ENCODE assay signal across 26 mouse cellular contexts in genomic region chr2:58786177-58786576, GRCm38 (mm10).
DNase-seq lines count a peak whose midpoint lies in the region; ATAC-seq and TF ChIP-seq lines count a peak whose summit lies in the region.
"Had no signal": no experiment of that assay in that cellular context is flagged by ENCODE, and none has a peak within 500 bp of the region (broad histone marks: within the 10 kb centered on the region; RNA-seq: fewer than 3 reads in every experiment).

No protein-coding gene starts in this region.

- WGBS in heart, embryonic 11.5 days (ENCODE audit: insufficient replicate concordance): 76% methylated on average over 3 of the region's 3 CpGs
- 58% methylated on average over 3 of the region's 3 CpGs for WGBS in heart, adult 2 months
- WGBS in liver, postnatal 0 days (ENCODE audit: insufficient replicate concordance): 68% methylated on average over 3 of the region's 3 CpGs

- TF ChIP-seq EP300 in heart, adult 2 months (IDR thresholded peaks at IDR 0.05; ENCODE audit: insufficient read depth, low read depth, low read length): no peak
- no peak for TF ChIP-seq EP300 in liver, postnatal 0 days (IDR thresholded peaks at IDR 0.05; ENCODE audit: low read depth)

- no peak for TF ChIP-seq CTCF in heart, adult 2 months (IDR thresholded peaks at IDR 0.05)
- TF ChIP-seq CTCF in liver, postnatal 0 days (IDR thresholded peaks at IDR 0.05; ENCODE audit: low read depth): no peak
- no peak for TF ChIP-seq CTCF in testis, adult 2 months (IDR thresholded peaks at IDR 0.05; ENCODE audit: control insufficient read depth, insufficient read depth, insufficient replicate concordance, low read depth, low read length)

- no peak overlapping the region for H3K4me3 ChIP-seq in heart, embryonic 11.5 days (ENCODE audit: low read depth, low read length)
- H3K4me3 ChIP-seq in heart, adult 2 months: no peak overlapping the region
- H3K4me3 ChIP-seq in liver, postnatal 0 days (ENCODE audit: low read depth, low read length): no peak overlapping the region
- H3K4me3 ChIP-seq in testis, adult 2 months (ENCODE audit: control insufficient read depth, low read depth, low read length): peak overlapping the region; percentile 34; the same call in 1 of the 2 replicates
- H3K4me3 ChIP-seq: embryonic facial prominence, embryonic 13.5 days; erythroblast, embryonic 14.5 days; hindbrain, embryonic 10.5 days; hindbrain, embryonic 15.5 days; kidney, embryonic 15.5 days; layer of hippocampus, adult 2 months; left cerebral cortex, adult 2 months; liver, embryonic 13.5 days; midbrain, embryonic 15.5 days; neural tube, embryonic 15.5 days had no signal

- intact Hi-C loops in heart, adult 2 months (cut with DNase I): no loop called here

- H3K9me3 ChIP-seq in heart, embryonic 11.5 days (replicated peaks; ENCODE audit: control insufficient read depth, low read length): no peaks in the 10 kb centered on the region
- H3K9me3 ChIP-seq in liver, postnatal 0 days (ENCODE audit: low read length): no peaks in the 10 kb centered on the region
- H3K9me3 ChIP-seq: embryonic facial prominence, embryonic 13.5 days; hindbrain, embryonic 10.5 days; hindbrain, embryonic 15.5 days; kidney, embryonic 15.5 days; liver, embryonic 13.5 days; midbrain, embryonic 15.5 days; neural tube, embryonic 15.5 days had no signal

- H3K9ac ChIP-seq in heart, embryonic 11.5 days (ENCODE audit: low read depth, low read length): no peak overlapping the region
- no peak overlapping the region for H3K9ac ChIP-seq in heart, adult 2 months (ENCODE audit: low read depth, low read length)
- no peak overlapping the region for H3K9ac ChIP-seq in liver, postnatal 0 days (replicated peaks)
- H3K9ac ChIP-seq: embryonic facial prominence, embryonic 13.5 days; hindbrain, embryonic 15.5 days; kidney, embryonic 15.5 days; liver, embryonic 13.5 days; midbrain, embryonic 15.5 days; neural tube, embryonic 15.5 days had no signal

- ATAC-seq in heart, embryonic 11.5 days (replicated peaks; ENCODE audit: insufficient number of reproducible peaks, low FRiP score, low TSS enrichment): no peak
- ATAC-seq in liver, postnatal 0 days: peak; percentile 4; the same call in 1 of the 2 replicates
- ATAC-seq in erythroblast, adult 5-6 weeks (replicated peaks; ENCODE audit: low FRiP score, poor library complexity, severe bottlenecking): no peak
- ATAC-seq: activated CD4-positive, CD25-positive, alpha-beta regulatory T cell, adult 4 months; inflammation-experienced regulatory T-cells, adult 6 months; midbrain, embryonic 15.5 days had no signal

- 0 out of 2 replicates have a peak, but pooled peaks cover 2% of the 10 kb centered on the region for H3K4me1 ChIP-seq in heart, embryonic 11.5 days (ENCODE audit: control insufficient read depth, insufficient read depth, low read length)
- no peaks in the 10 kb centered on the region for H3K4me1 ChIP-seq in heart, adult 2 months (ENCODE audit: control insufficient read depth, insufficient read depth, low read length)
- H3K4me1 ChIP-seq in liver, postnatal 0 days (ENCODE audit: insufficient read depth): no peaks in the 10 kb centered on the region
- H3K4me1 ChIP-seq in testis, adult 2 months (ENCODE audit: control insufficient read depth, insufficient read depth, low read length): peaks cover 5% of the 10 kb centered on the region; the same call in 1 of the 2 replicates
- H3K4me1 ChIP-seq: kidney, embryonic 15.5 days; liver, embryonic 13.5 days; neural tube, embryonic 15.5 days had no signal

- no peak for DNase-seq in heart, adult 2 months
- no peak for DNase-seq in liver, postnatal 0 days
- DNase-seq in liver: no peak
- no peak for DNase-seq in testis, postnatal 14 days (ENCODE audit: low spot score)
- DNase-seq: adrenal gland, adult 2 months; cerebellum, adult 18-20 months; kidney, adult 18-20 months; kidney, postnatal 36 days; liver, embryonic 13.5 days; thymus, postnatal 14 days had no signal

- no peak for TF ChIP-seq POLR2A in heart, adult 2 months (IDR thresholded peaks at IDR 0.05; ENCODE audit: insufficient read depth, low read depth, low read length)
- TF ChIP-seq POLR2A in testis, adult 2 months (IDR thresholded peaks at IDR 0.05; ENCODE audit: control insufficient read depth, low read depth, low read length): no peak

- H3K36me3 ChIP-seq in heart, embryonic 11.5 days (ENCODE audit: control insufficient read depth, insufficient read depth, low read length): no peaks in the 10 kb centered on the region
- no peaks in the 10 kb centered on the region for H3K36me3 ChIP-seq in heart, adult 2 months (ENCODE audit: control insufficient read depth, insufficient read depth, low read length)
- H3K36me3 ChIP-seq in liver, postnatal 0 days (replicated peaks; ENCODE audit: insufficient read depth, low read length): no peaks in the 10 kb centered on the region
- H3K36me3 ChIP-seq in testis, adult 2 months (ENCODE audit: control insufficient read depth, insufficient read depth, low read length): no peaks in the 10 kb centered on the region
- H3K36me3 ChIP-seq: embryonic facial prominence, embryonic 13.5 days; hindbrain, embryonic 10.5 days; hindbrain, embryonic 15.5 days; kidney, embryonic 15.5 days; liver, embryonic 13.5 days; midbrain, embryonic 15.5 days; neural tube, embryonic 15.5 days had no signal

- H3K27me3 ChIP-seq in heart, embryonic 11.5 days (ENCODE audit: control insufficient read depth, insufficient read depth, low read length): no peaks in the 10 kb centered on the region
- H3K27me3 ChIP-seq in heart, adult 2 months (ENCODE audit: control insufficient read depth, insufficient read depth, low read length): no peaks in the 10 kb centered on the region
- H3K27me3 ChIP-seq in liver, postnatal 0 days (ENCODE audit: insufficient read depth, low read length): no peaks in the 10 kb centered on the region
- H3K27me3 ChIP-seq in testis, adult 2 months (ENCODE audit: control insufficient read depth, insufficient read depth, low read length): no peaks in the 10 kb centered on the region
- H3K27me3 ChIP-seq: CH12.LX; embryonic facial prominence, embryonic 13.5 days; hindbrain, embryonic 15.5 days; kidney, embryonic 15.5 days; liver, embryonic 13.5 days; midbrain, embryonic 15.5 days; neural tube, embryonic 15.5 days had no signal

- H3K27ac ChIP-seq in heart, embryonic 11.5 days (ENCODE audit: low read depth, low read length): no peak overlapping the region
- no peak overlapping the region for H3K27ac ChIP-seq in heart, adult 2 months
- no peak overlapping the region for H3K27ac ChIP-seq in liver, postnatal 0 days (ENCODE audit: low read depth)
- H3K27ac ChIP-seq in testis, adult 2 months (ENCODE audit: control insufficient read depth, insufficient read depth, low read depth, low read length): peak overlapping the region; percentile 22; the same call in 1 of the 2 replicates
- H3K27ac ChIP-seq: embryonic facial prominence, embryonic 13.5 days; hindbrain, embryonic 10.5 days; hindbrain, embryonic 15.5 days; kidney, embryonic 15.5 days; layer of hippocampus, adult 2 months; left cerebral cortex, adult 2 months; liver, embryonic 13.5 days; macrophage; midbrain, embryonic 15.5 days; neural tube, embryonic 15.5 days had no signal

- H3K4me2 ChIP-seq in heart, embryonic 11.5 days: peak overlapping the region; percentile 16; the same call in 1 of the 2 replicates
- no peak overlapping the region for H3K4me2 ChIP-seq in liver, postnatal 0 days (ENCODE audit: low read depth, low read length)
- H3K4me2 ChIP-seq: embryonic facial prominence, embryonic 13.5 days; hindbrain, embryonic 15.5 days; kidney, embryonic 15.5 days; liver, embryonic 13.5 days; midbrain, embryonic 15.5 days; neural tube, embryonic 15.5 days had no signal

- H3K79me2 ChIP-seq in heart, adult 2 months (replicated peaks; ENCODE audit: control insufficient read depth, insufficient read depth, low read length): no peaks in the 10 kb centered on the region
